Mouse (Mus musculus): ENCODE measurements around the gene Magi1. TPM values are rescaled to one million over a fixed set of nuclear protein-coding genes. Genes with fewer than 3 reads are reported as not detected.

Gene Magi1
- total and polyA plus RNA-seq, 3 experiments, result not detected

DNA sequence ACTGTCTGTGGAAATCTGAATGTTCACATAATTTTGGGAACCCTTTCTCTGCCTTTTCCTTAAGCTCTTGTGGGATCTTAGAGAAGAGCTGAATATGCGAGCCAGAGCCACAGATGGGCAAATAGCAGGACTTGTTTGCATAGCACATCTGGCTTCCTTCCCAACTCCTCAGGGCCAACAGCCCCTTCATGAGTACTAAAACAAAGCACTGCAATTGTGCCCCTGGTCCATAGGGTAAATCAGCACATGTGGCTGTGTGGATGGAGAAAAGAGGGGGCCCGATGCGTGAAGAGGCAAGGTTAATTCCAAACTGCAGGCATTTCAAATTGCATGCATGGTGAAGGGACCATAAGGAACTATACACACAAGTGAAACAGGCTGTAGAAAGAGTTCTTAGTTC, 180.1 kb downstream of the Magi1 start:
- Histone ChIP-seq H3K79me2 (ENCODE audit: control insufficient read depth, insufficient read depth, low read length, poor library complexity) (no peaks in the 10 kb centered on the region), H3K27me3 (ENCODE audit: control insufficient read depth in 1 of 2, insufficient read depth in 2 of 2, low read length in 2 of 2) (no peaks in the 10 kb centered on the region), H3K9ac (ENCODE audit: control insufficient read depth, low read depth, low read length, poor library complexity, severe bottlenecking) (no peak overlapping the region), H3K36me3 (ENCODE audit: control insufficient read depth in 1 of 2, insufficient read depth in 2 of 2, low read length in 2 of 2) (no peaks in the 10 kb centered on the region), H3K9me3 (replicated peaks; ENCODE audit: insufficient read depth, low read length) (no peaks in the 10 kb centered on the region), H3K4me1 (ENCODE audit: control insufficient read depth in 1 of 2, insufficient read depth in 2 of 2, low read length in 2 of 2) (no peaks in the 10 kb centered on the region), H3K4me3 (ENCODE audit: control insufficient read depth in 1 of 2, insufficient read depth in 1 of 2, low read depth in 2 of 2, low read length in 2 of 2) (no peak overlapping the region), H3K27ac (ENCODE audit: control insufficient read depth, low read depth, low read length) (no peak overlapping the region)
- no peak for DNase-seq (ENCODE audit: low read depth, low spot score)
- no peak for TF ChIP-seq MEF2A (IDR thresholded peaks at IDR 0.05; ENCODE audit: extremely low read depth, insufficient replicate concordance, low read depth, low read length, poor library complexity, severe bottlenecking)
- TF ChIP-seq RAD21 (IDR thresholded peaks at IDR 0.05; ENCODE audit: low read depth, low read length), result no peak
- TF ChIP-seq MYC (IDR thresholded peaks at IDR 0.05; ENCODE audit: low read depth, low read length), result no peak
- no peak for TF ChIP-seq TCF12 (IDR thresholded peaks at IDR 0.05; ENCODE audit: low read depth, low read length)

- DNase-seq (ENCODE audit: low read depth, low spot score), result no peak
- H3K4me1 ChIP-seq (ENCODE audit: control insufficient read depth in 1 of 2, insufficient read depth in 2 of 2, low read length in 2 of 2), result no peaks in the 10 kb centered on the region
- TF ChIP-seq NELFE (IDR thresholded peaks at IDR 0.05; ENCODE audit: low read depth, low read length) (no peak), POLR2AphosphoS2 (IDR thresholded peaks at IDR 0.05; ENCODE audit: low read length) (no peak), ZKSCAN1 (IDR thresholded peaks at IDR 0.05; ENCODE audit: low read depth, low read length) (no peak), GATA1 (IDR thresholded peaks at IDR 0.05; ENCODE audit: low read depth, low read length) (no peak), MAFK (IDR thresholded peaks at IDR 0.05; ENCODE audit: borderline replicate concordance, low read depth, low read length) (no peak), CTCF (IDR thresholded peaks at IDR 0.05 in 2 of 3, conservative IDR thresholded peaks at IDR 0.05 in 1 of 3; ENCODE audit: control insufficient read depth in 1 of 3, insufficient read depth in 1 of 3, low read depth in 2 of 3, low read length in 3 of 3, poor library complexity in 1 of 3, severe bottlenecking in 1 of 3) (no peak), BHLHE40 (IDR thresholded peaks at IDR 0.05; ENCODE audit: borderline replicate concordance, low read depth, low read length) (no peak), GABPA (IDR thresholded peaks at IDR 0.05; ENCODE audit: low read depth, low read length) (no peak), CHD2 (IDR thresholded peaks at IDR 0.05; ENCODE audit: low read length) (no peak), SIN3A (IDR thresholded peaks at IDR 0.05; ENCODE audit: low read length) (no peak), MYB (IDR thresholded peaks at IDR 0.05; ENCODE audit: low read depth, low read length) (no peak), ZC3H11A (IDR thresholded peaks at IDR 0.05; ENCODE audit: low read depth, low read length) (no peak)
- H3K9ac ChIP-seq (ENCODE audit: control insufficient read depth, low read depth, low read length, poor library complexity, severe bottlenecking), result no peak overlapping the region
- H3K27me3 ChIP-seq (ENCODE audit: control insufficient read depth in 1 of 2, insufficient read depth in 2 of 2, low read length in 2 of 2), result no peaks in the 10 kb centered on the region
- H3K4me3 ChIP-seq (ENCODE audit: control insufficient read depth in 1 of 2, insufficient read depth in 1 of 2, low read depth in 2 of 2, low read length in 2 of 2), result no peak overlapping the region
- H3K36me3 ChIP-seq (ENCODE audit: control insufficient read depth in 1 of 2, insufficient read depth in 2 of 2, low read length in 2 of 2), result no peaks in the 10 kb centered on the region
- H3K79me2 ChIP-seq (ENCODE audit: control insufficient read depth, insufficient read depth, low read length, poor library complexity), result no peaks in the 10 kb centered on the region
- H3K9me3 ChIP-seq (replicated peaks; ENCODE audit: insufficient read depth, low read length), result no peaks in the 10 kb centered on the region
- H3K27ac ChIP-seq (ENCODE audit: control insufficient read depth, low read depth, low read length), result no peak overlapping the region
Observed at GRCm38 (mm10) chr6:94101256-94101655, 182.5 kb downstream of the Magi1 start.

All from MEL (cell line).